Mouse (Mus musculus): Measurements from ENCODE around the gene Mgea5. TPM values are rescaled to one million over a fixed set of nuclear protein-coding genes. Genes with fewer than 3 reads are reported as not detected.

Gene Mgea5
- polyA plus RNA-seq (2016; fragmentation: Nextera tagmentation; extraction: Ambion mirVana) = 59.2 and 63.9 TPM in 2 replicates

- Histone ChIP-seq H3K27me3 (ENCODE audit: poor library complexity, severe bottlenecking) (no peaks in the 10 kb centered on the region), H3K36me3 (replicated peaks) (peaks cover 32% of the 10 kb centered on the region), H3K4me1 (peaks cover 34% of the 10 kb centered on the region), H3K27ac (peak within 1 kb of the TSS; percentile 98), H3K4me3 (peak within 1 kb of the TSS; percentile 99), H3K9me3 (no peaks in the 10 kb centered on the region)
- WGBS = under 1% methylated on average over 69 of the region's 71 CpGs
- peak; percentile 99 for DNase-seq (ENCODE audit: extremely low spot score, low spot score)
Observed at GRCm38 (mm10) chr19:45783181-45783932, at the start of gene Mgea5. TSS of gene Mgea5 (minus strand) at chr19:45783837.

GRCm38 (mm10) chr19:45830679-45831078, 47.0 kb upstream of the Mgea5 start:
- DNase-seq (ENCODE audit: extremely low spot score, low spot score) = no peak
- H3K9me3 ChIP-seq = peaks cover 5% of the 10 kb centered on the region; the same call in 1 of the 2 replicates
- 80% methylated on average over 2 of the region's 2 CpGs for WGBS

GRCm38 (mm10) chr19:45827736-45828135, 44.1 kb upstream of the Mgea5 start:
- DNase-seq (ENCODE audit: extremely low spot score, low spot score) = no peak
- Histone ChIP-seq H3K36me3 (replicated peaks) (peaks cover 5% of the 10 kb centered on the region; the same call in 1 of the 2 replicates), H3K9me3 (peaks cover 5% of the 10 kb centered on the region; the same call in 1 of the 2 replicates), H3K27me3 (ENCODE audit: poor library complexity, severe bottlenecking) (no peaks in the 10 kb centered on the region), H3K27ac (no peak overlapping the region), H3K4me1 (no peaks in the 10 kb centered on the region), H3K4me3 (no peak overlapping the region)
- WGBS = 95% methylated on average over 3 of the region's 3 CpGs

More at GRCm38 (mm10) chr19:45830679-45831078, 47.0 kb upstream of the Mgea5 start:
- Histone ChIP-seq H3K27ac (no peak overlapping the region), H3K36me3 (replicated peaks) (peaks cover 5% of the 10 kb centered on the region; the same call in 1 of the 2 replicates), H3K4me3 (no peak overlapping the region), H3K4me1 (no peaks in the 10 kb centered on the region), H3K27me3 (ENCODE audit: poor library complexity, severe bottlenecking) (no peaks in the 10 kb centered on the region)

- Histone ChIP-seq H3K27me3 (ENCODE audit: poor library complexity, severe bottlenecking) (no peaks in the 10 kb centered on the region), H3K36me3 (replicated peaks) (peaks cover 5% of the 10 kb centered on the region; the same call in 1 of the 2 replicates), H3K27ac (no peak overlapping the region), H3K4me1 (no peaks in the 10 kb centered on the region), H3K4me3 (no peak overlapping the region), H3K9me3 (peaks cover 5% of the 10 kb centered on the region; the same call in 1 of the 2 replicates)
- 91% methylated on average over 5 of the region's 5 CpGs for WGBS
- no peak for DNase-seq (ENCODE audit: extremely low spot score, low spot score)
Observed at GRCm38 (mm10) chr19:45827125-45827524, 43.5 kb upstream of the Mgea5 start.

GRCm38 (mm10) chr19:45826146-45826545, 42.5 kb upstream of the Mgea5 start:
- no peak for DNase-seq (ENCODE audit: extremely low spot score, low spot score)
- Histone ChIP-seq H3K9me3 (peaks cover 5% of the 10 kb centered on the region; the same call in 1 of the 2 replicates), H3K4me3 (no peak overlapping the region), H3K27me3 (ENCODE audit: poor library complexity, severe bottlenecking) (no peaks in the 10 kb centered on the region), H3K4me1 (no peaks in the 10 kb centered on the region), H3K36me3 (replicated peaks) (peaks cover 5% of the 10 kb centered on the region; the same call in 1 of the 2 replicates), H3K27ac (no peak overlapping the region)
- 79% methylated on average over 3 of the region's 3 CpGs for WGBS

GRCm38 (mm10) chr19:45821832-45822231, 38.2 kb upstream of the Mgea5 start:
- H3K9me3 ChIP-seq = no peaks in the 10 kb centered on the region
- no peak overlapping the region for H3K27ac ChIP-seq
- peaks cover 16% of the 10 kb centered on the region for H3K4me1 ChIP-seq
- 91% methylated on average over 5 of the region's 5 CpGs for WGBS
- no peak overlapping the region for H3K4me3 ChIP-seq
- peaks cover 8% of the 10 kb centered on the region; the same call in 1 of the 2 replicates for H3K36me3 ChIP-seq (replicated peaks)
- no peak for DNase-seq (ENCODE audit: extremely low spot score, low spot score)
- peaks cover 12% of the 10 kb centered on the region for H3K27me3 ChIP-seq (ENCODE audit: poor library complexity, severe bottlenecking)

- no peak for DNase-seq (ENCODE audit: extremely low spot score, low spot score)
- H3K9me3 ChIP-seq = no peaks in the 10 kb centered on the region
- H3K27me3 ChIP-seq (ENCODE audit: poor library complexity, severe bottlenecking) = peaks cover 51% of the 10 kb centered on the region
- H3K27ac ChIP-seq = no peak overlapping the region
- H3K36me3 ChIP-seq (replicated peaks) = peaks cover 8% of the 10 kb centered on the region; the same call in 1 of the 2 replicates
- no peak overlapping the region for H3K4me3 ChIP-seq
- WGBS = 76% methylated on average over 11 of the region's 11 CpGs
- H3K4me1 ChIP-seq = peaks cover 49% of the 10 kb centered on the region
Observed at GRCm38 (mm10) chr19:45817816-45818490, 34.3 kb upstream of the Mgea5 start.

- H3K36me3 ChIP-seq (replicated peaks) = peaks cover 8% of the 10 kb centered on the region; the same call in 1 of the 2 replicates
- 14% methylated on average over 8 of the region's 8 CpGs for WGBS
- DNase-seq (ENCODE audit: extremely low spot score, low spot score) = no peak
- peaks cover 63% of the 10 kb centered on the region for H3K27me3 ChIP-seq (ENCODE audit: poor library complexity, severe bottlenecking)
- no peaks in the 10 kb centered on the region for H3K9me3 ChIP-seq
- H3K27ac ChIP-seq = no peak overlapping the region
- peak overlapping the region; percentile 56 for H3K4me3 ChIP-seq
- peaks cover 61% of the 10 kb centered on the region for H3K4me1 ChIP-seq
Observed at GRCm38 (mm10) chr19:45816727-45817126, 33.1 kb upstream of the Mgea5 start.

GRCm38 (mm10) chr19:45815831-45816405, 32.3 kb upstream of the Mgea5 start, which contains the start of gene Kcnip2:
TSS of gene Kcnip2 (minus strand) at chr19:45816061.
- H3K27me3 ChIP-seq (ENCODE audit: poor library complexity, severe bottlenecking) = peaks cover 72% of the 10 kb centered on the region
- peak; percentile 39 for DNase-seq (ENCODE audit: extremely low spot score, low spot score)
- H3K9me3 ChIP-seq = no peaks in the 10 kb centered on the region
- under 1% methylated on average over 29 of the region's 29 CpGs for WGBS
- H3K4me1 ChIP-seq = peaks cover 68% of the 10 kb centered on the region
- H3K27ac ChIP-seq = peak within 1 kb of the TSS; percentile 66
- H3K4me3 ChIP-seq = peak within 1 kb of the TSS; percentile 56
- peaks cover 8% of the 10 kb centered on the region; the same call in 1 of the 2 replicates for H3K36me3 ChIP-seq (replicated peaks)

GRCm38 (mm10) chr19:45815170-45815569, 31.5 kb upstream of the Mgea5 start:
- 64% methylated on average over 10 of the region's 10 CpGs for WGBS
- H3K9me3 ChIP-seq = no peaks in the 10 kb centered on the region
- no peak for DNase-seq (ENCODE audit: extremely low spot score, low spot score)
- peaks cover 8% of the 10 kb centered on the region; the same call in 1 of the 2 replicates for H3K36me3 ChIP-seq (replicated peaks)
- H3K4me3 ChIP-seq = peak overlapping the region; percentile 56
- H3K27ac ChIP-seq = peak overlapping the region; percentile 66; the same call in 1 of the 2 replicates
- H3K4me1 ChIP-seq = peaks cover 68% of the 10 kb centered on the region
- H3K27me3 ChIP-seq (ENCODE audit: poor library complexity, severe bottlenecking) = peaks cover 74% of the 10 kb centered on the region

GRCm38 (mm10) chr19:45813801-45814200, 30.2 kb upstream of the Mgea5 start:
- peaks cover 74% of the 10 kb centered on the region for H3K27me3 ChIP-seq (ENCODE audit: poor library complexity, severe bottlenecking)
- peaks cover 5% of the 10 kb centered on the region; the same call in 1 of the 2 replicates for H3K36me3 ChIP-seq (replicated peaks)
- H3K9me3 ChIP-seq = no peaks in the 10 kb centered on the region
- H3K4me1 ChIP-seq = peaks cover 68% of the 10 kb centered on the region
- no peak overlapping the region for H3K27ac ChIP-seq
- WGBS = 12% methylated on average over 12 of the region's 12 CpGs
- peak; percentile 49 for DNase-seq (ENCODE audit: extremely low spot score, low spot score)
- H3K4me3 ChIP-seq = no peak overlapping the region

- H3K4me1 ChIP-seq = peaks cover 64% of the 10 kb centered on the region
- H3K4me3 ChIP-seq = no peak overlapping the region
Observed at GRCm38 (mm10) chr19:45813263-45813662, 29.6 kb upstream of the Mgea5 start.

More at GRCm38 (mm10) chr19:45813263-45813662, 29.6 kb upstream of the Mgea5 start:
- no peak overlapping the region for H3K27ac ChIP-seq
- H3K27me3 ChIP-seq (ENCODE audit: poor library complexity, severe bottlenecking) = peaks cover 74% of the 10 kb centered on the region
- H3K9me3 ChIP-seq = no peaks in the 10 kb centered on the region
- peaks cover under 1% of the 10 kb centered on the region; the same call in 1 of the 2 replicates for H3K36me3 ChIP-seq (replicated peaks)
- 8% methylated on average over 11 of the region's 11 CpGs for WGBS
- peak; percentile 81 for DNase-seq (ENCODE audit: extremely low spot score, low spot score)

Data from forebrain, embryonic 10.5 days (tissue).